Mouse (Mus musculus): Measurements from ENCODE around the gene Gjb1.
"Not testable (repeated sequence)": the region's sequence is repeated elsewhere in the genome, so short reads cannot be mapped to it uniquely, and the experiment has no call there.

Gene Gjb1

DNA sequence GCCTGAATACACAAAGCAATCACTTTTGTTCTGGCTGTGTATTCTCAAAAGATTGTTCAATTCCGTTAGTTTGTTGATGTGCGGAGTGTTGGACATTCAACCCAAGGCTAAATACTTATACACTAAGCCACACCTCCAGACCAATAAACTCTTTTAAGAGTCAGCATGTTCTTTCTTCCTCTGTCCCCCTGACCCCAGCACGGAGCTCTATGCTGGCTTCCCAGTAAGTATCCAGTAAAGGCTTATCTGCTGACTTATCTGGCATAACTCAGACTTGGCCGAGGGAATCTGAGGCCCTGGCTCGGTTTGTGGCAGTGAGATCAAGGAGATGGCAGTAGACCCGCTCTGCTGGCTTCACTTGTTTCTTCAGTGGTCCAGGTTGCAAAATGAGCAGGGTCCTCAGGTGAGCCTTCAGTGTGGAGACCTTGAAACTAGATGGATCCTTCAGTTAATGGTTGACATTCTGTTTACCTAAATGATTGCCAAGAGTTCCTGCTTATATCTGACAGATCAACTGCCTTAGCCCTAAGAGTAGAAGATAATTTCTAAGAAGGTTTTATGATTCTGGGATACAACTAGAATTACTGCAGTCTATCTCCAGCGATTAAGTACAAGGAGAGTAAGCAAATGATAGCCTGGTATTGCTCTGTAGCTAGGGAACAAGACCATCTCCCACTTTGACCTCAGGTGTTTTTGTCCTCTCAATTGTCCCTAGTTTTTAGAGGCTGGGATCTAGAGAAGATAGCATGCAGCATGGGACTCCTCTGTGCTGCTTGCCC is at the start of gene Gjb1:
Gene Gjb1, plus strand, starts transcription at position 189 of the 779 bp plus-strand sequence.
- no peak for DNase-seq (ENCODE audit: low spot score in 2 of 2)

DNA sequence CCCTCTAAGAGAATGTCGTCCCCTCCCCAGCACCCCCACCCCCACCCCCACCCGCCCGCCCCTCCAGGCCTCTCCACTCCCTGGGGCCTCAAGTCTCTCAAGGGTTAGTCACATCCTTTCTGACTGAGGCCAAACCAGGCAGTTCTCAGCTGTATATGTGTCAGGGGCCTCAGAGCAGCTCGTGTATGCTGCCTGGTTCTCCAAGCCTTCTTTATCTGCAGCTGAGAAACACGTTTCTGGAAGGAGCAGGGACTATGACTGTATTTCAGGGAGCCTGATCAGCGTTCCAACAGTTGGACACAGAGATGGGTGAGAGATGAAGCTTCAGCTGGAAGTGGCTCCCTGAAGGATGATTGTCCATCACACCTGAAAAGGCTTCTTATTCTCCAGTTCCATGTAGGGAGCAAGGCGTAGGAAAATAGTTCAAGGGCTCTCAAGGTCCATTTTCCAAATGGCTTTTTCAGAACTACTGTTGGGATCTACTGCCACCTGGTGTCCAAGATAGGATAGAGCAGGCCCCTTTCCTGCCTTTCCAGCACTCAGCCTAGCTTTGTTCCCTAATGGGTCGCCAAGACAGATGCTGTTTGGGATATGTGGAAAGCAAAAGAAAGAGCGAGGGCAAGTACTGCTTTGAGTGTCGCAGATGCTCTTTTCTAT is 46.7 kb upstream of the Gjb1 start:
- DNase-seq (ENCODE audit: low spot score in 2 of 2) = peak; percentile 16 to 59

DNA sequence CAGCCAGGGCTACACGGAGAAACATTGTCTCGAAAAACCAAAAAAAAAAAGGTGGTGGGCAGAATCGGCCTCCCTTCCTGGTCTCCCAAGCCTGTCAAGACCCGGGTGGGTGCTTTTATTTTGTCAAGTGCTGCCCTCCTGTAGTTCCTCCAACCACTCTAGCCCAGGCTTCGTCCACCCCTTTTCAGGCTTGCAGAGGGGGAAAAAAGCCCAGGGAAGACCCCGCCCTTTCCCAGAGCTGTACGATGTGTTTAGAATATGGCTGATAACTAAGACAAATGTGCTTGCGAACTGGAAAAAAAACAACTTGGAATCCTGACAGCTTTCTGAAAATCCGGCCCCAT is 44.2 kb upstream of the Gjb1 start:
- DNase-seq (ENCODE audit: low spot score in 2 of 2) = no peak

DNA sequence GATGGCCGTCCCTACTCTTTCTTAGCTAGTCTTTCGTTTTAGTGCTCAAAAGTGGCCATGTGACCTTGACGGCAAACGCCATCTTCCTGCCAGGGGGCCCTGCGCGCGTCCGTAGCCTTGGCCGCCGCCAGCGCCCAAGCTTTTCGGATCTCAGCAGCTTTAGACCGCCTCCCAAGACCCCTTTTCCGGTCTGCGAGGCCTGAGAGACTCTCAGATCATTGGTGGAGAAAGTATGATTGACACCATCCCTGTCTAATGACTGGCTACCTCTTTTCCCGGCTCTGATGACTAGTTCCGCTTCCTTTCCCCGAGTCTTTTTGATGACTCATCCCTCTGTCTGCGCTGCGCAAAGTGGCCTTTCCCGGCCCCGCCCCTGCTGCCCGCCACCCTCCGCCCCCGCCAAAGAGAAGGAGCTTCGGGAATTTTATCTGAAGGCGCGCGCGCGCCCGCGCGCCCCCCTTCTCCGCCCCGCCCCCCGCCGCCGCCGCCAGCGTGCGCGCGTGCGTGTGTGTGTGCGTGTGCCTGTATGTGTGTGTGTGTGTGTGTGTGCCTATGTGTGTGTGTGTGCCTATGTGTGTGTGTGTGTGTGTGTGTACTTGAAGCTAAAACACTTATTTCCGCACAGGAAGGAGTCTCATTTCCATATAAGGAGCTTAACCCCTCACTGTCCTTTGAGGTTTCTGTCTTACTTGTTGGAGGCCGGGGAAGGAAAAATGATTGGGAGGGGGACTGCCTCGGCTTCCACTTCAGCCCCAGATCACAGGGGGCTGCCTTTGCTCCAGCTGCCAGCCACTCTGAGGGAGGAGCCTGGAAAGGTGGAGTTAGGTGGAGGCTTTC is 43.6 kb upstream of the Gjb1 start:
- peak; percentile 92 to 96 for DNase-seq (ENCODE audit: low spot score in 2 of 2)

DNA sequence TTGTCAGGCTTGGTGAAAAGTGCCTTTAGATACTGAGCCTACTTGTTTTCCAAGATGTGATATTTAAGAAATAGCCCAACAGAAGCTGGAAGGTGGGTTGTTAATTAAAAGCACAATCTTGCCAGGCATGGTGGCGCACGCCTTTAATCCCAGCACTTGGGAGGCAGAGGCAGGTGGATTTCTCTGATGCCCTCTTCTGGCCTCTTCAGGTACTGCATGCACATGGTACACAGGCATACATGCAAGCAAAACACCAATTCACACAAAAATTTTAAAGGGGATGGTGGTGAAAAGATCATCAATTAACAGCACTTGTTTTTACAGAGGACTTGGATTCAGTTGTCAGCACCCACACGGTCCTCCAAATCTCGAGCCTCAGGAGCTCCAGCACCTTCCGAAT is 41.6 kb upstream of the Gjb1 start:
- no peak for DNase-seq (ENCODE audit: low spot score in 2 of 2)

DNA sequence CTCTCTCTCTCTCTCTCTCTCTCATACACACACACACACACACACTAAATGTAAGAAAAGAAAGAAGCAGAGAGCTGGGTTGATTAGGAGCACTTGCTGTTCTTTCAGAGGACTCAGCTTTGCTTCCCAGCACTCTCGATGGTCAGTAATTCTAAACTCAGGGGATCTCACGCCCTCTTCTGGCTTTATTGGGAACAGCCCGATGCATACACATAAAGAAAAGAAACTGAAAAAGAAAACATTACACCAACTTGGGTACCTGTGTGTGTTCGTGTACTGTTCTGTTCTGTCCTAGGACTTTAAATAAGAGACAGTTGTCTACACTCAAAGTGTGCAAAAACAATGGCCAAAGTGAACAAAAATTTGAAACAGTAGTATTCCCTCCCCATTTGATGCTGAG is 37.5 kb upstream of the Gjb1 start:
- DNase-seq (ENCODE audit: low spot score in 2 of 2) = no peak

DNA sequence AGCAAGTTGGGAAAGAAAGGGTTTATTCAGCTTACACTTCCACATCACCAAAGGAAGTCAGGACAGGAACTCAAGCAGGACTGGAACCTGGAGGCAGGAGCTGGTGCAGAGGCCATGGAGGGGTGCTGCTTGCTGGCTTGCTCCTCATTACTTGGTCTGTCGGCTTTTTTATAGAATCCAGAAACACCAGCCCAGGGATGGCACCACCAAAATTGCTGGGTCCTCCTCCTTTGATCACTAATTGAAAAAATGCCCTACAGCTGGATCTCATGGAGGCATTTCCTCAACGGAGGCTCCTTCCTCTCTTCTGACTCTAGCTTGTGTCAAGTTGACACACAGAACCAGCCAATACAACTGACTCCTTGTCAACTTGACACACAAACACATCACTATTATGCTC is 33.3 kb upstream of the Gjb1 start:
- DNase-seq (ENCODE audit: low spot score in 2 of 2) = not testable (repeated sequence)

DNA sequence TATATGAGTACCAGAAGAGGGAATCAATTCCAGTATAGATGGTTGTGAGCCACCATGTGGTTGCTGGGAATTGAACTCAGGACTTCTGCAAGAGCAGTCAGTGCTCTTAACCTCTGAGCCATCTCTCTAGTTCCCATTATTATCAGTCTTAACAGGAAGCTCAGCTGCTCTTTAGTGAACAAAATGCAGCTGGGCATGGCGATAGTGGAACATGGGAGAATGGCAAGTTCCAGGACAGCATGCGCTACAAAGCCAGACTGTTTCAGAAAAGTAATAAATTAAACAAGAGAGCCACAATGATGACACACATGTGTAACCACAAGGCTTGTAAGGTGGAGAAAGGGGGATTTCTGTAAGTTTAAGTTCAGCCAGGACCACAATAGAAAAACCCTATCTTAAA is 30.7 kb upstream of the Gjb1 start:
- DNase-seq (ENCODE audit: low spot score in 2 of 2) = no peak

DNA sequence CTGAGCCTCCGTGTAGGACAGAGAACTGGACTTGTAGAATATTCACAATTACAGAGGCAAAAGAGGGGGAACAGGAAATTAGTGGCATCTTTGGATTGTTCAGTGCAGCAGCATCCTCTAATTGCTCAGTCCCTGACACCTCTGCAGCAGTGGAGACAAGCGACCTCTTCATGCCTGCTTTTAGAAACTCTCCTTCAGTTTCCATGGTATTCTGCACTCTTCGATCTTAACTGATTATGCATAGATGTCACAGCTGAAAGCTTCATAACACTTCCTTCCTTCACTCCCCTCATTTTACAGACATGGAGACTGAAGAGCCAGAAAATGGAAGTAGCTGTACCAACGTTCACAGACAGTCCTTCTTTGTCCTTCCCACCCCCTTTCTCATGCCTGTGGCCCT is 29.7 kb upstream of the Gjb1 start:
- no peak for DNase-seq (ENCODE audit: low spot score in 2 of 2)

DNA sequence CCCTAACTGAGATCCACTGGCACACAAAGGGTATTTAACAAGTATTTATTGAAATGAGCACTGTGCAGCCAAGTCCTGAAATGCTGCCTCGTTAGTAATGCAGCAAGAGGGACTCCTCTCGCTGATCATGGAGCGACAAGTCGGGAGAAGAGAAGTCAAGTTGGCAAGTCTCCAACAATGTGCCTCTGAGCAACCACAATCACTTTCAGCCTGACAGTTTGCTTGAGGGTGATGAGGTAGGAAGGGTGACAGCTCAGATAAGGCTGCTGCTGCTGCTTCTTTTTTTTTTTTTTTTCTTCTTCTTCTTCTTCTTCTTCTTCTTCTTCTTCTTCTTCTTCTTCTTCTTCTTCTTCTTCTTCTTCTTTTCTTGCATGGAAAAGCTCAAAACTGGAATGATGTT is 25.0 kb upstream of the Gjb1 start:
- DNase-seq (ENCODE audit: low spot score in 2 of 2) = no peak

DNA sequence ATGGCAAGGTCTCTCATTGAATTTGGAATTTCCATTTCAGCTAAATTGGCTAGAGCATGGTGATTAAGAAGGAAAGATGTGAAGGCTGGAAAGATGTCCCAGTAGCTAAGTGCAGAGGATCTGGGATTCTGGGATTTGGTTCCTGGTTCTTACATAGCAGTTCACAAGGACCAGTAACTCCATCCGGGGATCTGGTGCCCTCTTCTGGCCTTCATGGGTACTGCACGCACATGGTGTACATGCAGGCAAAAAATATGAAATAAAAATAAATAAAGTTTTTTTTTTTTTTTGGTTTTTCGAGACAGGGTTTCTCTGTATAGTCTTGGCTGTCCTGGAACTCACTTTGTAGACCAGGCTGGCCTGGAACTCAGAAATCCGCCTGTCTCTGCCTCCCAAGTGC is 17.3 kb upstream of the Gjb1 start:
- DNase-seq (ENCODE audit: low spot score in 2 of 2) = not testable (repeated sequence)

DNA sequence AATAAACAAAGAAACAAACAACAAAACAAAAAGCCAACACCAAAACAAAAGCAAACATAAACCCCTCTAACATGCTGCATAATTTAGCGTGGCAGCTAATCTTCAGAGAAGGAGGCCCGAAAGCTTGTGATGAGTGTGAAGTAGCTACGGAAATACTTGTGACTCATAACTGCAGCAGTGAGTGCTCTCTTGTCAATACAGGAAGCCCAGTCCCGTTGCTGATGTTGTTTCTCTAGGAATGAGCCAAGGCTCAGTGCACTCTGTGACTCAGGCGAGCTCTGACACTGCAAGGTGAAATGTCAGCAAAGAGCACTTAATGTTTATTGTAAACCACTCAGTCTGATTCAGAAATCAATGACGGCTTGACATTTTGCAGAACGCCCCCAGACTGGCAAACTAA is 7.2 kb upstream of the Gjb1 start:
- DNase-seq (ENCODE audit: low spot score in 2 of 2) = no peak

DNA sequence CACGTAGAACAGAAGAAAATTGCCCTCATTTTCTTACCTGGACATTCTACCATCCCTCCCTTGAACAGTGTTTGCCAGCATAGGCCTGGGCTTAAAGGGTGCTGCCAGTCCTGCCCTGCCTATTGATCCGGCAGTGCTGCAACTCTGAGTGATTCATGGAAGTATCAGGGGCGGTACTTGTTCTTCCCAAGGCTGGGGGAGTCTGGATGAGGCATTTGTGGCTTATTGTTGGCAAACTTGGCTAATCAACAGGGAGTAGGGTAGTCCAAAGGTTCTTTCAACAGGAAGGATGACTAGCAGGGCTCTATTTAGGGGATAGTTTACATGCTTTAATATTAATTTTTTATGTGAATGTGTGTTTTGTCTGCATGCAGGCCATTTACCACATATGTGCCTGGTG is 5.6 kb upstream of the Gjb1 start:
- DNase-seq (ENCODE audit: low spot score in 2 of 2) = no peak

DNA sequence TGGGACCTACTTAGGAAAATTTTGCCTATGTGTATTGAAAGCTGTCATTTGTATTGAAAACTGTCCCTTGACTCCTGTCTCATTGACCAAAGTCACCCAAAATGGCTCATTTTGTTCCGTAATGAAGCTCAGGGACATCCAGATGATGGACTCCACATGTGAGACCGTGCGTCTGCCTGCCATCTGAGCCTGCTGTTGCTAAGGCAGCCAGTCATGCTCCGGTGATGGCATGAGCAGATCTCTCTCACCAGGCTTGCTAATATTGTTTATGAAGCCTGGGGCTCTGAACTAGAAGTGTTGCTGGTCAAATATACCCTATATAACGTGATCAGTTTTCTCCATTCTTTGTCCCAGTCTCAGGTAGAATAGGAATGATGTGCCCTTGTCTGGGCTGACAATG is 3.2 kb upstream of the Gjb1 start:
- DNase-seq (ENCODE audit: low spot score in 2 of 2) = no peak

DNA sequence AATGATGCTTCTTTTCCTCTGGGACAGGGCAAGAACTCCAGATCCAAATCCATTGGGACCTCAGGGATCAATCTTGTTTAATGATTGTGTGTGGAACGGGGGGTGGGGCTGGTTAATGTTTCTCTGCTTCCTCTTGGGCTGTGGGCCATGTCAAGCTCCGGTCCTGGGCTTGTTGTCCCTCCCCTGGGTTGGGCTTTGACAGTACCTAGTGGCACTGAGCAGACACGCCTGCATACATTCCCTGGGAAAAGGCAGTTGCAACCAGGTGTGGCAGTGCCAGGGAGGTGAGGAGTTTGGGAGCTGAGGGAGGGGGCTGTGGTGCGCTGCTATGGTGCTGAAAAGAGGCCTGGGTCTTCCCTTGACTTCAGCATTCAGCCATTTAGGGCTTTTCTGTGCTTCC is 898 bp downstream of the Gjb1 start:
- no peak for DNase-seq (ENCODE audit: low spot score in 2 of 2)

DNA sequence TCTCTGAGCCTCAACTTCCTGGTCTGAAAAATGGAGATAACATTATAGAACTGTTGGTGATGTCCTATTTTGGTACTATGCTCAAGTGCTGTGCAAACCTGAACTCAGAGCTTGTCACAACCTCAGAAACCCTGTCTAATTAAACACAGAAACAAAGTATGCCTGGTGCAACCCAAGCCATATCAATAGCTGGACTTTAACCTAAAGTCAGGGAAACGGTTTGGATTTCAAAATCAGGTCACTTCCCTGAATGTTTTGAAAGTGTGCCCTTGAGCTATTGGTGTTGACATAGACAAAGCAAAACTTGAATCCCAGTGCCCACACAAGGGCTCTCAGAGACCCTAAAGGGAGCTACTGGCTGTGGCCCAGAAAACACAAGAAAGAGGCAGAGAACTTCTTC is 3.6 kb downstream of the Gjb1 start:
- no peak for DNase-seq (ENCODE audit: low spot score in 2 of 2)

DNA sequence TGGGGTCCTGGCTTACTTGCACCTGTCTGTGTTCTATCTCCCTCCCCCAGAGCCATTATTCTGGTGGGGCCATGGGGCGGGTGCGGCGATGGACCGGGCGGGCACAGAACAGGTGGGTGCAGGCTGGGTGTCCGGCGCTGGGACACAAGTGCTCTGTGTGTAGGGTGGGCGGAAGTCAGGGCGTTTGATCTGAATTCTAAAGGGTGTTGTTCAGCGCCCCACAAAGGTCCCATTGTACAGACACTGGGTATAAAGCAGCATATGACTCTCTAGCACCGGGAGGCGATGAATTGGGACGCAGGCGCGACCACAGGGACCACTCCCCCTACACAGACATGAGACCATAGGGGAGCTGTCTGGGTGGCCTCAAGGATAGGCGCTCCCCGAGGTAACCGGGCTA is 7.3 kb downstream of the Gjb1 start:
- DNase-seq (ENCODE audit: low spot score in 2 of 2) = no peak

DNA sequence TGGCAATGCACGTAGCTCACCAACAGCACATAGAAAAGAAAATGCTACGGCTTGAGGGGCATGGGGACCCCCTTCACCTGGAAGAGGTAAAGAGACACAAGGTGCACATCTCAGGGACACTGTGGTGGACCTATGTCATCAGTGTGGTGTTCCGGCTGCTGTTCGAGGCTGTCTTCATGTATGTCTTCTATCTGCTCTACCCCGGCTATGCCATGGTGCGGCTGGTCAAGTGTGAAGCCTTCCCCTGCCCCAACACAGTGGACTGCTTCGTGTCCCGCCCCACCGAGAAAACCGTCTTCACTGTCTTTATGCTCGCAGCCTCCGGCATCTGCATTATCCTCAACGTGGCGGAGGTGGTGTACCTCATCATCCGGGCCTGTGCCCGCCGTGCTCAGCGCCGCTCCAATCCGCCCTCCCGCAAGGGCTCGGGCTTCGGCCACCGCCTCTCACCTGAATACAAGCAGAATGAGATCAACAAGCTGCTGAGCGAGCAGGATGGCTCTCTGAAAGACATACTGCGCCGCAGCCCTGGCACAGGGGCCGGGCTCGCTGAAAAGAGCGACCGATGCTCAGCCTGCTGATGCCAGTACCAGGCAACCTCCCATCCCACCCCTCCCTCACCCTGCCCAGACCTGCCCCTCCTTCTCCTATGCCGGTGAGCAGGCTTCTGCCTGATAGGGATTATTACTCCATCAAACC is 8.4 kb downstream of the Gjb1 start:
- no peak for DNase-seq (ENCODE audit: low spot score in 2 of 2)

DNA sequence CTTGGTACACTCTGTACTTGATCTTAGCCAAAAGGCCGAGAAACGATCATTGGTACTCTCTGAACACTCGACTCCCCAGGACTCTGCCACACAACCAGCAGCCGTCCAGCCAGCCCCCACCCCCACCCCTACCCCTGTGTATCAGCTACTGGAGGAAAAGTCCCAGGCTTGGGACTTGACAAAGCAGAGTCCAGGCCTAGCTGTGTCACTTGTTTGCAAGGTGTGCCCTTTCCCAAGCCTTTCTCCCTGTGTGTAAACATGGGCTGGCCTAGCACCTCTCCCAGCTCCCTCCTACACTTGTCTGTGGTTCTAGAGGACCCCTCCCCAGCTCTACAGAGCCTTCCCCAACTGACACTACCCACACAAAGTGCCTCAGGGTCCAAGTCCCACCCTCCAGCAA is 10.0 kb downstream of the Gjb1 start:
- no peak for DNase-seq (ENCODE audit: low spot score in 2 of 2)

DNA sequence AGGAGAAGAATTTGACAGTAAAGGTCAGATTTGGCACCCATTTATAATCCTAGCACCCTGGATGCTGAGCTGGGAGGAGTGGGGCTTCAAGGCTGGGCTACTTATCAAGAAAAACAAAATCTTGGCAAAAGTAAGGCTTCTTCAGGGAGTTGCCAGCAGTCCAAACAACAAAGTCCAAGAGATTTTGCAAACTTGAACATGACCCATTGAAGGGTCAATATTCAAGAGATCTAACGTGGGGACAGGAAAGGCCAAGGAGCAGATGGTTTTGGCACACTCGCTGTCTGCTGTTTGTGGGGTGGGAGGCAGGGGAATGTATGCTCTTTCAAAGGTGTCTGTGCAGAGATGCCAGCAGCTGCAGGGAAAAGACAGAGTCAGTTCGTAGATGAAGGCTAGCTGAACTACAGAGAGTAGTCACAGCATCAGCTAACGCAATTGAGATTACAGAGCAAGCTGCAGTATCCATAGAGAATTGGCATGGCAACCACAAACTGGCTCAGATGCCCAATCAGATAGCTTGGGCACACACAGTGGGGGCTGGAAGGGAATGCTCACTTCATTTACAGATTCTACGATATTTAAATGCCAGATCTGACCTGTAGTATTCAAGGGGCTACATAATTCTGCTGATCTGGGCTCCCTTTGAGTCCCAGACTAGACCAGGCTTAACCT is 12.8 kb downstream of the Gjb1 start:
- no peak for DNase-seq (ENCODE audit: low spot score in 2 of 2)

DNA sequence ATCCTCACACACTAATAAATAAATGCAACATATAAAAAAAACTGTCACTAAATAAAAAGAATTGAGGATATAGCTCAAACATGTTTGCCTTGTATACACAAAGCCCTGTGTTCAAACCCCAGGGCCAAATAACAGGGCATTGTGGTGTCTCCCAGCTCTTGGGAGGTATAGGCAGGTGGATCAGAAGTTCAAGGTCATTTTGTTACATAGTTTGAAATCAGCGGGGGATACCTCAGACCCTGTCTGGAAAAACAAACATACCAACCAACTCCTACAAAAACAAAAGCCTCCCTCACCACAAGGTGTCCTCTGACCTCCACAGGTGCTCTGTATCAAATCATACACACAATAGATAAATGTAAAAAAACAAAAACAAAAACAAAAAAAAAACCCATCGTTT is 18.2 kb downstream of the Gjb1 start:
- DNase-seq (ENCODE audit: low spot score in 2 of 2) = no peak

DNA sequence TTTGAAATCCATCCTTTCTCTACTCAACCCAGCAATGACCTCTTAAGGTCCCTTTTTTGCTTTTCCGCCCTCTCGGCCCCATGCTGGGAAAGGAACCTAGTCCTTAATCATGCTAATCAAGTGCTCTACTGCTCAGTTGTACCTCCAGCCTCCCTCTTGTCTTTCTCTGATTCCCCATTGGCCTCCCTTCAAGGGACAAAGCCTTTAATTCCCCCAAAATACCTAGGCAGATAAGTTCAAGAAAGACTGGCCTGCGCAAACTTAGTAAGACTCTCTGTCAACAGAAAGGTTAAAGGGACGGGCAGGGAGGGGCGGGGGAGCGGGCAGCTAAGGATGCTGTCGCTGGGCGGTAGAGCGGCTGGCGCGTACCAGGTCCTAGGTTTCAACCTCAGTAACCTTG is 20.3 kb downstream of the Gjb1 start:
- DNase-seq (ENCODE audit: low spot score in 2 of 2) = no peak

All from heart, adult 9 months (tissue).